Comparison of ENCODE assay signal across 24 mouse cellular contexts in genomic region chr13:12349197-12349824, GRCm38 (mm10). TPM values are rescaled to one million over a fixed set of nuclear protein-coding genes. Genes with fewer than 3 reads are reported as not detected.
DNase-seq lines count a peak whose midpoint lies in the region; ATAC-seq lines count a peak whose summit lies in the region.
"Had no signal": no experiment of that assay in that cellular context is flagged by ENCODE, and none has a peak within 500 bp of the region (broad histone marks: within the 10 kb centered on the region; RNA-seq: fewer than 3 reads in every experiment).

No protein-coding gene starts in this region.

- peak; percentile 51 for ATAC-seq in CD4-positive, CD25-positive, alpha-beta regulatory T cell, adult 4 months
- peak; percentile 25 for ATAC-seq in inflammation-experienced regulatory T-cells, adult 6 months
- ATAC-seq: forebrain, embryonic 14.5 days; lung, postnatal 0 days; midbrain, embryonic 13.5 days had no signal

- DNase-seq in T-cell, adult 2 months (ENCODE audit: low spot score), result peak; percentile 41
- DNase-seq in thymus, postnatal 25 days, result peak; percentile 36
- DNase-seq in embryo, embryonic 10.5 days (ENCODE audit: low spot score), result no peak
- no peak for DNase-seq in lung, postnatal 14 days
- DNase-seq in lung, postnatal 36 days, result no peak
- no peak for DNase-seq in urinary bladder, postnatal 25 days (ENCODE audit: low spot score)
- DNase-seq: adrenal gland, postnatal 10 days; B cell, adult 2 months; cerebellum, adult 8-10 months; cerebellum, postnatal 25 days; embryo, embryonic 11 days; gastrocnemius, postnatal 25 days; heart, adult 11 months; heart, postnatal 36 days; kidney, adult 18-20 months; kidney, postnatal 36 days; liver, embryonic 13.5 days; lung, adult 18-20 months; right cerebral cortex, postnatal 25 days had no signal

RNA-seq across cellular contexts. Expression of gene Actn2, which starts 8.8 kb away (rescaled TPM):
- polyA plus RNA-seq in CD4-positive, CD25-positive, alpha-beta regulatory T cell, adult 4 months (2017; shearing (Covaris generic)), result 10 to 100 TPM; 10.1 to 11.9 TPM
- polyA plus RNA-seq in inflammation-experienced regulatory T-cells, adult 6 months (2017; shearing (Covaris generic)), result 10 to 100 TPM in 1 of 3 experiments, 1 to 10 TPM in 2; 2.5 to 36.2 (median 6.1) TPM

RNA-seq across cellular contexts. Expression of gene Heatr1, which starts 45.5 kb away (rescaled TPM):
- polyA plus RNA-seq in CD4-positive, CD25-positive, alpha-beta regulatory T cell, adult 4 months (2017; shearing (Covaris generic)), result 10 to 100 TPM; 23.6 to 37.5 TPM
- 10 to 100 TPM; 22.9 to 36.1 (median 34.1) TPM for polyA plus RNA-seq in inflammation-experienced regulatory T-cells, adult 6 months (2017; shearing (Covaris generic))

Comparison
In these comparisons a context has a peak if more than half of its experiments do, and no peak if none do; other contexts are left out.
1. DNase-seq: peak in T-cell, adult 2 months (single experiment) and thymus, postnatal 25 days (single experiment); none in embryo, embryonic 10.5 days (single experiment), lung, postnatal 14 days (single experiment), lung, postnatal 36 days (single experiment) and urinary bladder, postnatal 25 days (single experiment).